Comparison of ENCODE assay signal across 22 mouse cellular contexts in genomic region chr19:12435750-12436524, GRCm38 (mm10). TPM values are rescaled to one million over a fixed set of nuclear protein-coding genes. Genes with fewer than 3 reads are reported as not detected.
DNase-seq lines count a peak whose midpoint lies in the region; ATAC-seq and TF ChIP-seq lines count a peak whose summit lies in the region.
"Had no signal": no experiment of that assay in that cellular context is flagged by ENCODE, and none has a peak within 500 bp of the region (broad histone marks: within the 10 kb centered on the region; RNA-seq: fewer than 3 reads in every experiment).

No protein-coding gene starts in this region.

- H3K36me3 ChIP-seq in heart, embryonic 15.5 days, result no peaks in the 10 kb centered on the region
- H3K36me3 ChIP-seq in heart, embryonic 11.5 days (ENCODE audit: control insufficient read depth, insufficient read depth, low read length), result no peaks in the 10 kb centered on the region
- H3K36me3 ChIP-seq in lung, embryonic 16.5 days (ENCODE audit: control insufficient read depth, insufficient read depth, low read length), result no peaks in the 10 kb centered on the region
- H3K36me3 ChIP-seq in kidney, embryonic 16.5 days (ENCODE audit: insufficient read depth, low read length), result no peaks in the 10 kb centered on the region
- H3K36me3 ChIP-seq: hindbrain, embryonic 13.5 days; neural tube, embryonic 13.5 days had no signal

- no peak for DNase-seq in lung, postnatal 25 days (ENCODE audit: low spot score)
- DNase-seq: adrenal gland, adult 8-10 months; cerebellum, adult 9-11 months; embryo, embryonic 11 days; kidney, postnatal 10 days; spleen, adult 18-20 months had no signal

- WGBS in heart, embryonic 15.5 days, result 70% methylated on average over 4 of the region's 4 CpGs
- 73% methylated on average over 4 of the region's 4 CpGs for WGBS in heart, embryonic 11.5 days (ENCODE audit: insufficient replicate concordance)
- WGBS in lung, embryonic 16.5 days, result 55% methylated on average over 4 of the region's 4 CpGs
- 81% methylated on average over 4 of the region's 4 CpGs for WGBS in kidney, embryonic 16.5 days

- no peaks in the 10 kb centered on the region for H3K4me1 ChIP-seq in heart, embryonic 15.5 days (replicated peaks)
- no peaks in the 10 kb centered on the region for H3K4me1 ChIP-seq in heart, embryonic 11.5 days (ENCODE audit: control insufficient read depth, insufficient read depth, low read length)
- no peaks in the 10 kb centered on the region for H3K4me1 ChIP-seq in lung, embryonic 16.5 days (replicated peaks; ENCODE audit: control insufficient read depth, insufficient read depth, low read length)
- peaks cover 48% of the 10 kb centered on the region for H3K4me1 ChIP-seq in bone marrow macrophage, adult 2 months (ENCODE audit: control insufficient read depth, insufficient read depth, low read length)
- H3K4me1 ChIP-seq in kidney, embryonic 16.5 days (ENCODE audit: insufficient read depth, low read length), result no peaks in the 10 kb centered on the region
- H3K4me1 ChIP-seq: hindbrain, embryonic 13.5 days; neural tube, embryonic 13.5 days had no signal

- H3K27me3 ChIP-seq in heart, embryonic 15.5 days, result no peaks in the 10 kb centered on the region
- no peaks in the 10 kb centered on the region for H3K27me3 ChIP-seq in heart, embryonic 11.5 days (ENCODE audit: control insufficient read depth, insufficient read depth, low read length)
- H3K27me3 ChIP-seq in lung, embryonic 16.5 days (ENCODE audit: control insufficient read depth, insufficient read depth, low read depth, low read length), result no peaks in the 10 kb centered on the region
- no peaks in the 10 kb centered on the region for H3K27me3 ChIP-seq in kidney, embryonic 16.5 days (ENCODE audit: insufficient read depth, low read length)
- H3K27me3 ChIP-seq: hindbrain, embryonic 13.5 days; neural tube, embryonic 13.5 days had no signal

- TF ChIP-seq POLR2A in bone marrow macrophage, adult 2 months (IDR thresholded peaks at IDR 0.05; ENCODE audit: borderline replicate concordance, low read depth, low read length), result no peak

- no peak overlapping the region for H3K27ac ChIP-seq in heart, embryonic 15.5 days
- no peak overlapping the region for H3K27ac ChIP-seq in heart, embryonic 11.5 days (ENCODE audit: low read depth, low read length)
- 0 out of 2 replicates have a peak overlapping the region, but pooled peaks have one; percentile 5 for H3K27ac ChIP-seq in lung, embryonic 16.5 days (ENCODE audit: low read length)
- peak overlapping the region; percentile 98 for H3K27ac ChIP-seq in bone marrow macrophage, adult 2 months (ENCODE audit: insufficient read depth, low read depth, low read length)
- no peak overlapping the region for H3K27ac ChIP-seq in kidney, embryonic 16.5 days (ENCODE audit: low read length)
- H3K27ac ChIP-seq: hindbrain, embryonic 13.5 days; liver, embryonic 14.5 days; neural tube, embryonic 13.5 days had no signal

- H3K9me3 ChIP-seq in heart, embryonic 15.5 days (replicated peaks), result no peaks in the 10 kb centered on the region
- H3K9me3 ChIP-seq in heart, embryonic 11.5 days (replicated peaks; ENCODE audit: control insufficient read depth, low read length), result no peaks in the 10 kb centered on the region
- no peaks in the 10 kb centered on the region for H3K9me3 ChIP-seq in lung, embryonic 16.5 days (ENCODE audit: control insufficient read depth, low read length)
- no peaks in the 10 kb centered on the region for H3K9me3 ChIP-seq in kidney, embryonic 16.5 days (ENCODE audit: low read length)
- H3K9me3 ChIP-seq: hindbrain, embryonic 13.5 days; neural tube, embryonic 13.5 days had no signal

- 0 out of 2 replicates have a peak, but pooled peaks have one; percentile 27 for ATAC-seq in heart, embryonic 15.5 days (replicated peaks; ENCODE audit: insufficient number of reproducible peaks, insufficient read depth, low FRiP score, low read depth)
- ATAC-seq in heart, embryonic 11.5 days (replicated peaks; ENCODE audit: insufficient number of reproducible peaks, low FRiP score, low TSS enrichment), result no peak
- ATAC-seq in lung, embryonic 16.5 days (ENCODE audit: low read depth), result peak; percentile 28; the same call in 1 of the 2 replicates
- ATAC-seq in monocyte, adult 5-6 weeks (replicated peaks; ENCODE audit: insufficient number of reproducible peaks, low FRiP score, low TSS enrichment, poor library complexity, severe bottlenecking), result peak; percentile 30
- ATAC-seq in kidney, embryonic 16.5 days (ENCODE audit: low FRiP score, low TSS enrichment), result no peak
- ATAC-seq: forebrain, embryonic 14.5 days; intestine, postnatal 0 days had no signal

- H3K4me2 ChIP-seq in heart, embryonic 15.5 days, result no peak overlapping the region
- no peak overlapping the region for H3K4me2 ChIP-seq in heart, embryonic 11.5 days
- no peak overlapping the region for H3K4me2 ChIP-seq in lung, embryonic 16.5 days (ENCODE audit: low read depth, low read length)
- no peak overlapping the region for H3K4me2 ChIP-seq in kidney, embryonic 16.5 days (replicated peaks; ENCODE audit: low read depth, low read length)
- H3K4me2 ChIP-seq: hindbrain, embryonic 13.5 days; neural tube, embryonic 13.5 days had no signal

- TF ChIP-seq CTCF in bone marrow macrophage, adult 2 months (IDR thresholded peaks at IDR 0.05; ENCODE audit: low read depth, low read length), result no peak

- no peak overlapping the region for H3K4me3 ChIP-seq in heart, embryonic 15.5 days
- H3K4me3 ChIP-seq in heart, embryonic 11.5 days (ENCODE audit: low read depth, low read length), result no peak overlapping the region
- H3K4me3 ChIP-seq in lung, embryonic 16.5 days (ENCODE audit: low read length), result no peak overlapping the region
- no peak overlapping the region for H3K4me3 ChIP-seq in bone marrow macrophage, adult 2 months (ENCODE audit: insufficient read depth, low read length)
- H3K4me3 ChIP-seq in kidney, embryonic 16.5 days (ENCODE audit: low read length), result no peak overlapping the region
- H3K4me3 ChIP-seq: hindbrain, embryonic 13.5 days; neural tube, embryonic 13.5 days had no signal

- H3K9ac ChIP-seq in heart, embryonic 15.5 days, result no peak overlapping the region
- no peak overlapping the region for H3K9ac ChIP-seq in heart, embryonic 11.5 days (ENCODE audit: low read depth, low read length)
- H3K9ac ChIP-seq in lung, embryonic 16.5 days (ENCODE audit: low read length), result no peak overlapping the region
- no peak overlapping the region for H3K9ac ChIP-seq in kidney, embryonic 16.5 days (replicated peaks; ENCODE audit: low read length)
- H3K9ac ChIP-seq: hindbrain, embryonic 13.5 days; liver, embryonic 14.5 days; neural tube, embryonic 13.5 days had no signal

RNA-seq across cellular contexts. Expression of gene Pfpl, which starts 8.2 kb away (rescaled TPM):
- not detected in 2 replicates for polyA plus RNA-seq in heart, embryonic 15.5 days (2015; fragmentation: Nextera tagmentation; extraction: Ambion mirVana)
- polyA plus RNA-seq in heart, embryonic 11.5 days (2014; fragmentation: Nextera tagmentation; extraction: Ambion mirVana), result not detected in 2 replicates
- polyA plus RNA-seq in lung, embryonic 16.5 days (2015; fragmentation: Nextera tagmentation; extraction: Ambion mirVana), result not detected in 2 replicates
- polyA plus RNA-seq in bone marrow macrophage, adult 2 months (2012; ENCODE audit: insufficient read depth, insufficient read length, missing spikeins), result not detected in 2 replicates
- not detected in 3 replicates for total RNA-seq in monocyte, adult 5-6 weeks (2017)
- not detected in 2 replicates for polyA plus RNA-seq in kidney, embryonic 16.5 days (2015; fragmentation: Nextera tagmentation; extraction: Ambion mirVana)
- total RNA-seq: adrenal gland, adult 8-10 months; layer of hippocampus, postnatal 14 days; left cerebral cortex, postnatal 36 days; MEL had no signal
- polyA plus RNA-seq: forebrain, embryonic 14.5 days; heart, embryonic 14.5 days; hindbrain, embryonic 13.5 days; intestine, postnatal 0 days; liver, embryonic 14.5 days; urinary bladder, adult 2 months had no signal

RNA-seq across cellular contexts. Expression of gene Olfr1441, which starts 18.7 kb away (rescaled TPM):
- polyA plus RNA-seq in heart, embryonic 15.5 days (2015; fragmentation: Nextera tagmentation; extraction: Ambion mirVana), result not detected in 2 replicates
- polyA plus RNA-seq in heart, embryonic 11.5 days (2014; fragmentation: Nextera tagmentation; extraction: Ambion mirVana), result not detected in 2 replicates
- not detected in 2 replicates for polyA plus RNA-seq in lung, embryonic 16.5 days (2015; fragmentation: Nextera tagmentation; extraction: Ambion mirVana)
- polyA plus RNA-seq in bone marrow macrophage, adult 2 months (2012; ENCODE audit: insufficient read depth, insufficient read length, missing spikeins), result not detected in 2 replicates
- total RNA-seq in monocyte, adult 5-6 weeks (2017), result not detected in 3 replicates
- polyA plus RNA-seq in kidney, embryonic 16.5 days (2015; fragmentation: Nextera tagmentation; extraction: Ambion mirVana), result not detected in 2 replicates
- total RNA-seq: adrenal gland, adult 8-10 months; layer of hippocampus, postnatal 14 days; left cerebral cortex, postnatal 36 days; MEL had no signal
- polyA plus RNA-seq: forebrain, embryonic 14.5 days; heart, embryonic 14.5 days; hindbrain, embryonic 13.5 days; intestine, postnatal 0 days; liver, embryonic 14.5 days; neural tube, embryonic 13.5 days; urinary bladder, adult 2 months had no signal

RNA-seq across cellular contexts. Expression of gene Mpeg1, which starts 24.6 kb away (rescaled TPM):
- 0.54 and 0.72 TPM in 2 replicates for polyA plus RNA-seq in heart, embryonic 15.5 days (2015; fragmentation: Nextera tagmentation; extraction: Ambion mirVana)
- 0.28 and 0.56 TPM in 2 replicates for polyA plus RNA-seq in heart, embryonic 11.5 days (2014; fragmentation: Nextera tagmentation; extraction: Ambion mirVana)
- 0.79 and 0.88 TPM in 2 replicates for polyA plus RNA-seq in lung, embryonic 16.5 days (2015; fragmentation: Nextera tagmentation; extraction: Ambion mirVana)
- 2,155 and 2,361 TPM in 2 replicates for polyA plus RNA-seq in bone marrow macrophage, adult 2 months (2012; ENCODE audit: insufficient read depth, insufficient read length, missing spikeins)
- total RNA-seq in monocyte, adult 5-6 weeks (2017), result 282 to 374 TPM (median 353 TPM) in 3 replicates
- 0.54 and 0.62 TPM in 2 replicates for polyA plus RNA-seq in kidney, embryonic 16.5 days (2015; fragmentation: Nextera tagmentation; extraction: Ambion mirVana)
- total RNA-seq: MEL had no signal

RNA-seq across cellular contexts. Expression of gene Olfr1440, which starts 48.9 kb away (rescaled TPM):
- not detected in 2 replicates for polyA plus RNA-seq in heart, embryonic 15.5 days (2015; fragmentation: Nextera tagmentation; extraction: Ambion mirVana)
- not detected in 2 replicates for polyA plus RNA-seq in heart, embryonic 11.5 days (2014; fragmentation: Nextera tagmentation; extraction: Ambion mirVana)
- polyA plus RNA-seq in lung, embryonic 16.5 days (2015; fragmentation: Nextera tagmentation; extraction: Ambion mirVana), result not detected in 2 replicates
- polyA plus RNA-seq in bone marrow macrophage, adult 2 months (2012; ENCODE audit: insufficient read depth, insufficient read length, missing spikeins), result not detected in 2 replicates
- total RNA-seq in monocyte, adult 5-6 weeks (2017), result not detected in 3 replicates
- polyA plus RNA-seq in kidney, embryonic 16.5 days (2015; fragmentation: Nextera tagmentation; extraction: Ambion mirVana), result not detected in 2 replicates
- total RNA-seq: adrenal gland, adult 8-10 months; layer of hippocampus, postnatal 14 days; left cerebral cortex, postnatal 36 days; MEL had no signal
- polyA plus RNA-seq: forebrain, embryonic 14.5 days; heart, embryonic 14.5 days; hindbrain, embryonic 13.5 days; intestine, postnatal 0 days; liver, embryonic 14.5 days; neural tube, embryonic 13.5 days; urinary bladder, adult 2 months had no signal

Comparison
In these comparisons a context has a peak if more than half of its experiments do, and no peak if none do; other contexts are left out.
1. ATAC-seq: peak in heart, embryonic 15.5 days (single experiment), lung, embryonic 16.5 days (single experiment) and monocyte, adult 5-6 weeks (single experiment); none in heart, embryonic 11.5 days (single experiment) and kidney, embryonic 16.5 days (single experiment).
2. H3K27ac ChIP-seq: peak in lung, embryonic 16.5 days (single experiment) and bone marrow macrophage, adult 2 months (single experiment); none in heart, embryonic 15.5 days (single experiment), heart, embryonic 11.5 days (single experiment) and kidney, embryonic 16.5 days (single experiment).
3. RNA of gene Mpeg1, which starts 24.6 kb away (polyA plus RNA-seq): 2,155 to 2,361 TPM in bone marrow macrophage, adult 2 months; 0.79 to 0.88 TPM in lung, embryonic 16.5 days, 0.54 to 0.62 TPM in kidney, embryonic 16.5 days, 0.28 to 0.56 TPM in heart, embryonic 11.5 days and 0.54 to 0.72 TPM in heart, embryonic 15.5 days; every median in the first group is over 1,000 times any median in the second.